Mouse (Mus musculus): ENCODE data around the gene Pld2.

Gene Pld2

GRCm38 (mm10) chr11:70579710-70580357 is 40.0 kb downstream of the Pld2 start:
- DNase-seq, result peak; percentile 39

GRCm38 (mm10) chr11:70580358-70580720 is 40.5 kb downstream of the Pld2 start:
- no peak for DNase-seq

GRCm38 (mm10) chr11:70580921-70581320 is 41.1 kb downstream of the Pld2 start:
- peak; percentile 15 for DNase-seq

- DNase-seq, result no peak
These were observed 42.3 kb downstream of the Pld2 start for GRCm38 (mm10) chr11:70582196-70582595.

GRCm38 (mm10) chr11:70583022-70583714 is 43.3 kb downstream of the Pld2 start:
- DNase-seq, result no peak

- no peak for DNase-seq
These were observed 43.9 kb downstream of the Pld2 start for GRCm38 (mm10) chr11:70583775-70584174.

- no peak for DNase-seq
These were observed 45.6 kb downstream of the Pld2 start for GRCm38 (mm10) chr11:70585457-70585856.

- DNase-seq, result no peak
These were observed 46.4 kb downstream of the Pld2 start for GRCm38 (mm10) chr11:70586261-70586660.

GRCm38 (mm10) chr11:70586954-70587353 is 47.1 kb downstream of the Pld2 start:
- DNase-seq, result no peak

- DNase-seq, result no peak
These were observed 51.9 kb downstream of the Pld2 start for GRCm38 (mm10) chr11:70591733-70592132.

- no peak for DNase-seq
These were observed 54.6 kb downstream of the Pld2 start for GRCm38 (mm10) chr11:70594253-70594989.

- no peak for DNase-seq
These were observed 55.8 kb downstream of the Pld2 start for GRCm38 (mm10) chr11:70595638-70596037.

GRCm38 (mm10) chr11:70596094-70596493 is 56.2 kb downstream of the Pld2 start:
- no peak for DNase-seq

- no peak for DNase-seq
These were observed 57.4 kb downstream of the Pld2 start for GRCm38 (mm10) chr11:70597301-70597700.

GRCm38 (mm10) chr11:70598451-70598953 is 58.6 kb downstream of the Pld2 start:
- no peak for DNase-seq

GRCm38 (mm10) chr11:70605024-70605566 is 65.2 kb downstream of the Pld2 start:
- DNase-seq, result peak; percentile 77

- no peak for DNase-seq
These were observed 66.9 kb downstream of the Pld2 start for GRCm38 (mm10) chr11:70606717-70607116.

GRCm38 (mm10) chr11:70607611-70608010 is 67.7 kb downstream of the Pld2 start:
- no peak for DNase-seq
